Mouse (Mus musculus): ENCODE measurements at regions not wholly inside any gene's neighbourhood (a gene's known extent, or its start where the extent isn't known, plus 50 kb on each side); places are given as distances from the start of the nearest gene placed in this dataset.

DNA sequence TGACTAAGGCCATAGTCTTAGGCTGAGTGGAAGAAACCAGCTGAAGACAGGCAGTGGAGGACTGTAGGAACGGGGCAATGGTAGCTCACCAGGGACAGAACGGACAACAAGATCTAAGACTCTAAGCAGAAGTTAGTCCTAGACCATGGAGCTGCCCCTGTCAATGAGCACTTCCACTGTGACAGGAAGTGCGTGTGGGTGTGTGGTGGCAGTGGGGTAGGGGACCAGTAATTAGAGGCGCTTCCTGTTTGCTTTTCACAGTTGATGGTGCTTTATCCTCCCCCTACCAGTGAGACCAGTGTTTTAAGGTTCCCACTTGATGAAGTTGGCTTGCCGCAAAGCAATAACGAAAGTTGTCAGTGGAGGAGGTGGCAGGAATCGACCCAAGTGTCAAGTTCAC is 168.4 kb upstream of the 4930535I16Rik start:
- Histone ChIP-seq H3K4me2 (ENCODE audit: insufficient read depth, low read depth, poor library complexity, severe bottlenecking) (no peak overlapping the region), H3K9me3 (replicated peaks; ENCODE audit: low read length) (peaks cover 2% of the 10 kb centered on the region), H3K27me3 (replicated peaks) (peaks cover 47% of the 10 kb centered on the region), H3K79me2 (replicated peaks; ENCODE audit: control insufficient read depth, extremely low read depth, insufficient read depth, poor library complexity, severe bottlenecking) (no peaks in the 10 kb centered on the region), H3K9ac (ENCODE audit: insufficient read depth, low read depth) (no peak overlapping the region), H3K4me1 (ENCODE audit: control insufficient read depth in 1 of 2, insufficient read depth in 2 of 2) (0 out of 4 replicates have a peak, but pooled peaks cover 0 to 4% of the 10 kb centered on the region in 2 experiments), H3K36me3 (replicated peaks in 1 of 2; ENCODE audit: control insufficient read depth in 1 of 2, insufficient read depth in 1 of 2, low read length in 1 of 2) (no peaks in the 10 kb centered on the region), H3K4me3 (replicated peaks in 1 of 3; ENCODE audit: low read depth in 2 of 3, low read length in 2 of 3, poor library complexity in 1 of 3) (no peak overlapping the region), H3K27ac (ENCODE audit: insufficient read depth, low read depth) (no peak overlapping the region)
- dilution Hi-C loops (cut with MboI; ENCODE audit: extremely low pct_ligation_motif_present, extremely low pct_unique_long_range_greater_than_20kb, low sequenced_read_pairs) (no loop called here), in situ Hi-C loops (cut with MboI; ENCODE audit: low pct_ligation_motif_present, low pct_unique_long_range_greater_than_20kb, low sequenced_read_pairs) (no loop called here)
- DNase-seq (ENCODE audit: extremely low read depth), result no peak
- TF ChIP-seq POLR2A (IDR thresholded peaks at IDR 0.05; ENCODE audit: low read depth, low read length), result no peak
- TF ChIP-seq MAFK (IDR thresholded peaks at IDR 0.05; ENCODE audit: insufficient replicate concordance, low read length), result no peak
- no peak for TF ChIP-seq RCOR1 (conservative IDR thresholded peaks at IDR 0.05; ENCODE audit: low read depth, low read length)
- TF ChIP-seq NRF1 (IDR thresholded peaks at IDR 0.05; ENCODE audit: low read depth, low read length), result no peak
- TF ChIP-seq JUN (IDR thresholded peaks at IDR 0.05; ENCODE audit: insufficient read depth, low read depth, low read length), result no peak
- TF ChIP-seq ZKSCAN1 (IDR thresholded peaks at IDR 0.05; ENCODE audit: borderline replicate concordance, low read depth, low read length), result no peak
- TF ChIP-seq NELFE (IDR thresholded peaks at IDR 0.05; ENCODE audit: low read depth, low read length), result no peak
- no peak for TF ChIP-seq USF2 (conservative IDR thresholded peaks at IDR 0.05; ENCODE audit: low read depth, low read length)
- no peak for TF ChIP-seq SIN3A (IDR thresholded peaks at IDR 0.05; ENCODE audit: low read length)
- TF ChIP-seq PAX5 (IDR thresholded peaks at IDR 0.05; ENCODE audit: low read length), result no peak
- TF ChIP-seq MAZ (IDR thresholded peaks at IDR 0.05; ENCODE audit: low read depth, low read length), result no peak
- TF ChIP-seq TBP (conservative IDR thresholded peaks at IDR 0.05; ENCODE audit: low read depth, low read length), result no peak

DNA sequence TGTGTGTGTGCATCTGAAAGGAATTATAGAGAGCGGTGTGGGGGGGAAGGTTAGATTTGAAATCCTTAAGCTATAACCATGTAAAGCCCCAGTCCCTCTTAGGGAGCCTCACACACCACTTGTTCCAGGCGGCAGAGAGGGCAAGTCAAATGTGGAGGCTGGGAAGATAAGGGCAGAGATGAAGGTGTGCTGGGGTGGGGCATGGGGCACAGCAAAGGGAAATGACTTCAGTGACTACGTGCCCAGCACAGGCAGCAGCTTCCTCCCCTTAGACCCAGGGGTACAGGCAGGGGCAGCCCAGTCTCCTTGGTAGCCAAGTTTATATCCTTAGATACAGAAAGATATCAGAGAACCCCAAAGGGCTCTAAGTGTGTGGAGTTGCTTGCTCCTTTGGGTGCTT is 161.8 kb upstream of the 4930535I16Rik start:
- Histone ChIP-seq H3K9me3 (replicated peaks; ENCODE audit: low read length) (no peaks in the 10 kb centered on the region), H3K36me3 (replicated peaks in 1 of 2; ENCODE audit: control insufficient read depth in 1 of 2, insufficient read depth in 1 of 2, low read length in 1 of 2) (no peaks in the 10 kb centered on the region), H3K4me3 (replicated peaks in 1 of 3; ENCODE audit: low read depth in 2 of 3, low read length in 2 of 3, poor library complexity in 1 of 3) (no peak overlapping the region), H3K4me1 (ENCODE audit: control insufficient read depth in 1 of 2, insufficient read depth in 2 of 2) (no peaks in the 10 kb centered on the region), H3K9ac (ENCODE audit: insufficient read depth, low read depth) (no peak overlapping the region), H3K27ac (ENCODE audit: insufficient read depth, low read depth) (no peak overlapping the region), H3K4me2 (ENCODE audit: insufficient read depth, low read depth, poor library complexity, severe bottlenecking) (no peak overlapping the region), H3K27me3 (replicated peaks) (peaks cover 57% of the 10 kb centered on the region), H3K79me2 (replicated peaks; ENCODE audit: control insufficient read depth, extremely low read depth, insufficient read depth, poor library complexity, severe bottlenecking) (no peaks in the 10 kb centered on the region)
- TF ChIP-seq JUND (conservative IDR thresholded peaks at IDR 0.05; ENCODE audit: low read depth, low read length), result no peak
- in situ Hi-C loops (cut with MboI; ENCODE audit: low pct_ligation_motif_present, low pct_unique_long_range_greater_than_20kb, low sequenced_read_pairs) (no loop called here), dilution Hi-C loops (cut with MboI; ENCODE audit: extremely low pct_ligation_motif_present, extremely low pct_unique_long_range_greater_than_20kb, low sequenced_read_pairs) (no loop called here)
- DNase-seq (ENCODE audit: extremely low read depth), result no peak

DNA sequence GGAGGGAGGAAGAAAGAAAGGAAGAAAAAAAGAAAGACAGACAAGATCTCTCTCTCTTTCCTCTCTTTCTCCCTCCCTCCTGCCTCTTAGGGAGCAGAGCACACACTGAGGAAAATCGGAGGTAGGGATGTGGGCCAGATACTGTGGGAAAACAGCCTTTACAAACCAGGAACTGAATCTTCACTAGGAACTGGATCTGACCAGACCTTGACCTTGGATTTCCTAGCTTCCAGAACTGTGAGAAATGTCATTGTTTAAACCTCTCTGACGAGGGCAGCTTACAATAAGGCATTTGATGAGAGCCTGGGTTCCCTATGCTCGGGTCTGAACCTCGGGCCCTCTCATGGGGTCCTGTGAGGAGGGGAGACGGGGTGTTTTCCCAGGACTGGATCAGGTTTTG is 157.7 kb upstream of the 4930535I16Rik start:
- dilution Hi-C loops (cut with MboI; ENCODE audit: extremely low pct_ligation_motif_present, extremely low pct_unique_long_range_greater_than_20kb, low sequenced_read_pairs), result no loop called here
- no peaks in the 10 kb centered on the region for H3K36me3 ChIP-seq (replicated peaks in 1 of 2; ENCODE audit: control insufficient read depth in 1 of 2, insufficient read depth in 1 of 2, low read length in 1 of 2)

More for the DNA sequence above, 157.7 kb upstream of the 4930535I16Rik start:
- DNase-seq (ENCODE audit: extremely low read depth), result no peak
- peaks cover 81% of the 10 kb centered on the region for H3K27me3 ChIP-seq (replicated peaks)
- in situ Hi-C loops (cut with MboI; ENCODE audit: low pct_ligation_motif_present, low pct_unique_long_range_greater_than_20kb, low sequenced_read_pairs), result no loop called here
- H3K9me3 ChIP-seq (replicated peaks; ENCODE audit: low read length), result peaks cover 2% of the 10 kb centered on the region
- no peaks in the 10 kb centered on the region for H3K4me1 ChIP-seq (ENCODE audit: control insufficient read depth in 1 of 2, insufficient read depth in 2 of 2)
- TF ChIP-seq TCF12 (IDR thresholded peaks at IDR 0.05; ENCODE audit: low read depth, low read length) (no peak), NRF1 (IDR thresholded peaks at IDR 0.05; ENCODE audit: low read depth, low read length) (no peak), RCOR1 (conservative IDR thresholded peaks at IDR 0.05; ENCODE audit: low read depth, low read length) (no peak), MXI1 (IDR thresholded peaks at IDR 0.05; ENCODE audit: low read depth, low read length) (no peak), IRF4 (IDR thresholded peaks at IDR 0.05; ENCODE audit: low read depth, low read length) (no peak), TBP (conservative IDR thresholded peaks at IDR 0.05; ENCODE audit: low read depth, low read length) (no peak), PAX5 (IDR thresholded peaks at IDR 0.05; ENCODE audit: low read length) (no peak), ZC3H11A (IDR thresholded peaks at IDR 0.05; ENCODE audit: low read depth, low read length) (no peak), ELF1 (IDR thresholded peaks at IDR 0.05; ENCODE audit: low read depth, low read length) (no peak), EP300 (IDR thresholded peaks at IDR 0.05; ENCODE audit: low read length) (no peak), CHD1 (IDR thresholded peaks at IDR 0.05; ENCODE audit: low read depth, low read length) (no peak), MAX (IDR thresholded peaks at IDR 0.05; ENCODE audit: low read length) (no peak), CHD2 (IDR thresholded peaks at IDR 0.05; ENCODE audit: low read length) (no peak), JUN (IDR thresholded peaks at IDR 0.05; ENCODE audit: insufficient read depth, low read depth, low read length) (no peak), ZMIZ1 (IDR thresholded peaks at IDR 0.05; ENCODE audit: low read depth, low read length) (no peak), MEF2A (IDR thresholded peaks at IDR 0.05; ENCODE audit: borderline replicate concordance, low read depth, low read length) (no peak), ETS1 (conservative IDR thresholded peaks at IDR 0.05; ENCODE audit: low read depth, low read length) (no peak), NELFE (IDR thresholded peaks at IDR 0.05; ENCODE audit: low read depth, low read length) (no peak), ZNF384 (IDR thresholded peaks at IDR 0.05; ENCODE audit: low read depth, low read length) (no peak), GABPA (IDR thresholded peaks at IDR 0.05; ENCODE audit: insufficient replicate concordance, low read depth, low read length) (no peak)
- H3K27ac ChIP-seq (ENCODE audit: insufficient read depth, low read depth), result no peak overlapping the region
- H3K9ac ChIP-seq (ENCODE audit: insufficient read depth, low read depth), result no peak overlapping the region
- no peak overlapping the region for H3K4me3 ChIP-seq (replicated peaks in 1 of 3; ENCODE audit: low read depth in 2 of 3, low read length in 2 of 3, poor library complexity in 1 of 3)
- H3K4me2 ChIP-seq (ENCODE audit: insufficient read depth, low read depth, poor library complexity, severe bottlenecking), result no peak overlapping the region
- no peaks in the 10 kb centered on the region for H3K79me2 ChIP-seq (replicated peaks; ENCODE audit: control insufficient read depth, extremely low read depth, insufficient read depth, poor library complexity, severe bottlenecking)

All from CH12.LX (cell line).